Mouse (Mus musculus) frontal cortex, postnatal 25 days (tissue): ENCODE measurements around the gene Ccdc91.
A peak's percentile ranks its signal among the peaks of the same experiment; 100 is the strongest.

Experiments used
- DNase-seq, 2 experiments: peaks; one replicate each; pipeline ENCODE4 v3.0.0; 2022; ENCODE audit warnings: low spot score in 2 of 2

Gene Ccdc91

DNA sequence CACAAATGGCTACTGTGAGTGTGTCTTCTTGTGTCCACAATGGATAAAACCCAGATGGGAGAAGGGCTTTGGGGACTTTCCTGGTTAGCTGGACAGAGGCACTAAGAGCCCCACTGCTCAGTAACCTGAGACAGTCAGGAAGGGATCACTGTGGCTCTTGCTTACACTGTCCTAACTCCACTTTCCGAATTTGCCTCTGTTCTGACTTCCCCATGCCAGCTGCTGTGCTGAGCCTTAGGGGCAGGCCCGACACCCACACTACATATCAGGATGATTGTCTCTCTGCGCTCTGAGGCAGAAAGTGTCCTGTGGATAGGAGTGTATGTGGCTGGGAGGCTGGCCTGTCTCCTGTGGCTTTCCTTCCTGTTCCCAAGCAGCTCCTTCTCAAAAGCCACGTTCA lies 97.5 kb downstream of the Ccdc91 start:
- DNase-seq, result no peak

DNA sequence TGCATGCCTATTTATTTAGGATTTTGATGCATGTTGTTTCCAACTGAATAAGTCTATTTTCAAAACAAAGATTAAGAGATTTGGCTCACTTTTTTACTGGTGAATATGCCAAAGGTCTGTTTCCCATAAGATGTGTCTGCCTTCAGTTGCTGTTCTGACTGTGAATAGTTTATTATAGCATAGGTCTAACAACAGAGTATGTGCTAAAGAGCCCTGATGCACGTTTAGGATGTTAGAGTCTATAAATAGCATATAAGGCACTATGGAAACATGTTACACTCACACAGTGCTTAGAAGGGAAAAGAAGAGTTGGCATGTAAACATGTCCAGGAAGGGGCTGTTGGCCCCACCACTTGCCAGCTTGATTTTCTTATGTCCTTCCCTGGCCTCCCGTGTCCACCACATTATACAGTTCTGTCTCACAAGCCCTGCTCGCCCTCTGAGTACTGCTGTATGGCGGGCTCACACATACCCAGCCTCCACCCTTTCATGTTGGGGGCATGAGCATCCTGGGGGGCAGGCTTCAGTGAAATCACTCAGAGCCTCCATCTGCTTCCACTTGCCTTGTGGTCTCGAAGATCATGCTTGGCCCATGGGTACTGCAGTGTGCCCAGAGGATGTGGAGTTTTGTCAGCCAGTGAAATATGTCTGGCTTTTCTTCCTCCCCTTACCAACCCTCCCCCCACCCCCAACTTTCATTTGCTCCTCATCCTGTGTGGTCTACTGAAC lies 99.0 kb downstream of the Ccdc91 start:
- DNase-seq, result no peak

DNA sequence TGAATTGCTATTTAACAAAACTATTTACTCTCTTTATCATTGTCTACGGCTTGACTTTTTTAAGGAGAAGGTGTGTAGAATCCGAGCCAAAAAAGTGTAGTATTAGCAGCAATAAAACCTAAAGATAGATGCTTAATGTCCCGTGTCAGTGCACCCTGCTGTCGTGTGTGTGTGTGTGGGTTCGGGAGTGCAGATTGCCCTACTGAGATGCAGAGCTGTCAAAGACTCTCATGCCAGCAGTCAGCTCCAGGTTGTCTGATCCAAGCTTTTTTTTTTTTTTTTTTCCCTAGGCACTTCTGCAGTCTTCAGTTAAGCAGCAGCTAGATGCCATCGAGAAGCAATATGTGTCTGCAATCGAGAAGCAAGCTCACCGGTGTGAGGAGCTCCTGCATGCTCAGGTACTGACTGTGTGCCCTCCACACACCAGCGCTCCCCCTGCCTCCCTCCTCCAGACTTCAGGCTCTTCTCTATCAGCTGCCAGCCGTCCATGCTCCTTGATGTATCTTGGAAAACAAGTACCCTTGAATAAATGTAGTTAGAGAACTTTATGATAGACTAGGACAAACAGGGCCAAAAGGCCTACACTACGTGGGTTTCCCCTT lies 99.7 kb downstream of the Ccdc91 start:
- DNase-seq, result no peak

DNA sequence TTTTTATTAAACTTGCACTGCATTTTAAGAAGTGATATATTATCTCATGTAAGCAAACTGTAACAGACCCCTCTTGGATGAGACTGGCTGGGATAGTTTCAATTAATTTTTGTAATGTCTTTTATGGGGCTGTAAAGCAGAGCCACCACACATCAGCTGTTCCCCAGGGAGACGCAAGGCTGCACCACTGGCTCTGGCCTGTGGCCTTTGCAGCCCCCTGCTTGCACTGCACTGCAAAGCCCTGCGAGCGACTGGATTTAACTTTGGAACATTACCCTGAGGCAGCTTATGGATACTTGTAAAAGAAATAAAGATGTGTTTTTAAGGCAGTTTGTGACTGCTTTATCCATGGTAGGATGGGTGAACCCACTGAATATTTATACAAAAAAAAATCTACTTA lies 112.0 kb downstream of the Ccdc91 start:
- DNase-seq, result no peak

- no peak for DNase-seq
Measured at GRCm38 (mm10) chr6:147606666-147607065, 131.0 kb downstream of the Ccdc91 start.

- no peak for DNase-seq
Measured at GRCm38 (mm10) chr6:147607613-147608012, 132.0 kb downstream of the Ccdc91 start.

GRCm38 (mm10) chr6:147615306-147615705 lies 139.7 kb downstream of the Ccdc91 start:
- no peak for DNase-seq

DNA sequence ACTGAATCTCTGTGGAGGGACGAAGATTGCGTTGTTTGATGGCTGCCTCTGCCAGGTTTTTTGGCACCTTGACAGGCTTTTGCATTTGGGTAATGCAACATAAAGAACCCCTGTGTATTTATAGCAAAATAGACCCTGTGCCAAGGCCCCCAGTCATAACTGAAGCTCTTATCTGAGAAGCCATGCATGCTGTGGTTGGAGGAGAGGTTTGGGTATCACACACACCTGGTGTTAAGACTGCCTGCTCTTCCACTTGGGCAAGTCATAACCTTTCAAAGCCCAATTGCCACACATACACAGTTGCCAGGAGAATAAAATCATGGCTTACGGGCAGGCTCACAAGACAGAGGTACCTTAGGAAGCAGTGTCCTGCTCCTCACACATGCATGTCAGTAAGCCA lies 147.5 kb downstream of the Ccdc91 start:
- no peak for DNase-seq

DNA sequence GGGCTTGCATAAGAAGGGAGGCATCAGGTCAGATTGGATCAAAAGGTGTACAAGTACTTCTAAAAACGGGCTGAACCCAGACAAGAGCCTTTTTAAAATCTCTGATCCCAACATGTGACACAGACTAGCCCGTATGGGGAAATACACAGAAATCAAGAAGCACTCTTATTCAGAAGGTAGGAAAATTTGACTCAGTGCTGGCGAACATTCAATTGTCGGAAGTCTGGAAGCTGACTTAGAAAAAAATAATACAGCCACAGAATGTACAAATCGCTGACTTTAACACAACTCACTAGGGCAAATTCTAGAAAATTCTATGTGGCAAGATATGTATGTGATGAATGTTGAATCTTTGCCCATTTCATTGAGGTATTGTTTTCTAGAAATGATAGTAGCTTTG lies 160.8 kb downstream of the Ccdc91 start:
- no peak for DNase-seq

DNA sequence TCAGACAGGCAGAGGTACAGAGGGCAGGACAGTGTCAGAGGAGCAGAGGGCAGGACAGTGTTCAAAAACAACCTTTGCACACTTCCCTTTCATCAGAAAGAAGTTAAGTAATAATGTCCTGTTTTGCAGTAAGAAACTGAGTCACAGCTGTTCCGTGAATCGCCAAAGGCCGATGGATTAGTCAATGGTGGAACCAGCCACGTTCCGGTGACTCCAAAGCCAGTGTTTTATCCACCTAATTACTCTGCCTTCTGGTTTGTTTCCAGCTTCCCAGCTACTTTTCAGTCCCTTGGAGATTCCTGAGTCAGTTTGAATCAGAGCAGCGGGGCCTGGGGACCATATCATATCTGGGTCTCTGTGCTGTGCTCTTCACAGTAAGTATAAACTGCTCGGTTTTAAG lies 168.2 kb downstream of the Ccdc91 start:
- DNase-seq, result no peak

GRCm38 (mm10) chr6:147644391-147644790 lies 168.8 kb downstream of the Ccdc91 start:
- no peak for DNase-seq

GRCm38 (mm10) chr6:147646401-147646968 lies 170.9 kb downstream of the Ccdc91 start:
- DNase-seq, result no peak

DNA sequence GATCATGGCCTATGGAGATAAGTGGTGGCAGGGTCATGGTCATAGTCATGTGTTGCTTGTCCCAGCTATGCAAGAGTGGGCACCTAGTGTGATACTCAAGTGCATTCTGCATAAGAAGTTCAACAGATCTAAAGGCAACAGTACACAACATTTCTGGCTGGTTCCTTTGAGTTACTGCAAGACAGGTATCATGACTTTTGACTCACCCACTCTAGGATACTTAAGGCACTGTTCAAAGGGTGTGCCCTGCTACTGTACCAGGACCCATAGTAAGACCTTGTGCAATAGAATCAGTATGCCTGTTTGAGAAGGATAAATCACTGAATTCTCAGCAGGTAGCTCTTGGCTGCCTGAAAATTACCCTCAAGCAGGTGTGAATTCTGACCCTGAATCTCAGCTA lies 182.4 kb downstream of the Ccdc91 start:
- DNase-seq, result no peak

GRCm38 (mm10) chr6:147660718-147661117 lies 185.1 kb downstream of the Ccdc91 start:
- no peak for DNase-seq

GRCm38 (mm10) chr6:147661841-147662240 lies 186.2 kb downstream of the Ccdc91 start:
- DNase-seq, result no peak

- DNase-seq, result no peak
Measured at GRCm38 (mm10) chr6:147662610-147663009, 187.0 kb downstream of the Ccdc91 start.

DNA sequence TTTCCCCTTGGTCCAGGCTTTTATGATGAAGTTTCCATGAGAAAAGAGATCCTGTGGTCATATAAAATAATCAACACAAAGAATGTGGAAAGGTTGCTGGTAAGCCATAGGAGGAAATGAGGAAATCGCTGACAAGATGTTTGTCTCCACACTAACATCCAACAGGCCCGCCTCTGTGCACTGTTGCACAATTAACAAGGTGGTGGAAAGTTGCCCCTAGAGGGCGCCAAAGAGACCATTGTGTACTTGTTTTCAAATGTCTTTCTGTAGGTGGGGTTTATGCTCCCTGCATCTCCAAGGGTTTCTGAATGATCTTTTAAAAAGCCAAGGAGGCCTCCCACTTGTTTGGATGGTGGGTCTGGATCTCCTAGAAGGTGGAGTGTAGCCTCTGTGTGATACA lies 188.7 kb downstream of the Ccdc91 start:
- DNase-seq, result peak; percentile 5 to 10

DNA sequence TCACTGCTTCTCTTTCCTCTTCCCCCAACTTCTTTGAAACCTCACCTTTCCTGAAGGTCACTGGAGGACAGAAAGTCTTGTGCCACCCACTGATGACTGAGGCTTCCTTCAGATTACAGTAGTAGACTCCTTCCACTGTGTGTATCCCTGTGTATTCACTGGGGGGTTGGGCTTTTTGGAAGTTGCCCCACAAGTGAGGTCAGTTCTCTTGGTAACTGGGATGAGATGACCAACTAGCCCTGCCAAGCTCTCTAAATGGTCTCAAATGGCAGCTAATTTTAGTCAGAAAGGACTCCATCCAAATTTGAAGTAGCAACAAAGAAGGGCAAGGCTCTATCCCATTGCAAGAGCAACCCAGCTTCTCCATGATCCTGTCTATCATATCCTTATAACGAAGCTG lies 195.7 kb downstream of the Ccdc91 start:
- no peak for DNase-seq

GRCm38 (mm10) chr6:147672481-147672880 lies 196.9 kb downstream of the Ccdc91 start:
- no peak for DNase-seq

- no peak for DNase-seq
Measured at GRCm38 (mm10) chr6:147675022-147675733, 199.6 kb downstream of the Ccdc91 start.

GRCm38 (mm10) chr6:147676214-147676613 lies 200.6 kb downstream of the Ccdc91 start:
- DNase-seq, result no peak
